Mouse (Mus musculus) neural tube, embryonic 13.5 days (tissue): ENCODE data around the gene Tmem87a. TPM values are rescaled to one million over a fixed set of nuclear protein-coding genes. Genes with fewer than 3 reads are reported as not detected.

Experiments used
- ATAC-seq: fragments of 200-750 bp; cut with Nextera tagmentation; 2 replicates; pipeline ENCODE4 v1.8.0; 2017; ENCODE audit warnings: low read depth, mild to moderate bottlenecking, moderate TSS enrichment, moderate library complexity
- H3K27ac ChIP-seq: fragments of 300-500 bp; sonication (generic); replicated peaks from 2 replicates; pipeline ENCODE4 v1.5.1; 2015; ENCODE audit warnings: moderate library complexity, mild to moderate bottlenecking, inconsistent platforms
- H3K27me3 ChIP-seq: fragments of 300-500 bp; sonication (generic); 2 replicates; pipeline ENCODE4 v1.6.1; 2015; ENCODE audit warnings: mild to moderate bottlenecking, inconsistent platforms
- H3K36me3 ChIP-seq: fragments of 300-500 bp; sonication (generic); 2 replicates; pipeline ENCODE4 v1.6.1; 2015; ENCODE audit warnings: mild to moderate bottlenecking, inconsistent platforms
- H3K4me1 ChIP-seq: fragments of 300-500 bp; sonication (generic); replicated peaks from 2 replicates; pipeline ENCODE4 v1.6.1; 2015; ENCODE audit warnings: inconsistent platforms
- H3K4me2 ChIP-seq: fragments of 300-500 bp; sonication (generic); 2 replicates; pipeline ENCODE4 v1.6.1; 2015; ENCODE audit warnings: inconsistent platforms, mild to moderate bottlenecking, moderate library complexity
- H3K4me3 ChIP-seq: fragments of 300-500 bp; sonication (generic); 2 replicates; pipeline ENCODE4 v1.5.1; 2015; ENCODE audit warnings: mild to moderate bottlenecking, inconsistent platforms
- H3K9ac ChIP-seq: fragments of 300-500 bp; sonication (generic); 2 replicates; pipeline ENCODE4 v1.6.1; 2015; ENCODE audit warnings: moderate library complexity, mild to moderate bottlenecking, inconsistent platforms
- H3K9me3 ChIP-seq: fragments of 300-500 bp; sonication (generic); 2 replicates; pipeline ENCODE4 v1.6.1; 2016; ENCODE audit warnings: inconsistent platforms
- WGBS: fragments of 180-500 bp; shearing (Covaris S2); methylation state at CpG from one replicate; pipeline ENCODE4 v1.1.7; 2015; 5-methylcytosine and 5-hydroxymethylcytosine counted together
- polyA plus RNA-seq: library from polyadenylated mRNA; unstranded; fragments of >200 nt; fragmentation: Nextera tagmentation; extraction: Ambion mirVana; gene quantifications from 2 replicates; pipeline ENCODE4 v1.2.1, GENCODE M21; 2015

Gene Tmem87a
- polyA plus RNA-seq, 1 experiment from 2014 or later: 7.2 TPM

- peak; percentile 91 for ATAC-seq
- no peaks in the 10 kb centered on the region for H3K36me3 ChIP-seq
- 1% methylated on average over 17 of the region's 17 CpGs for WGBS
These were observed 294 bp downstream of the Tmem87a start, which contains the start of gene Ganc for GRCm38 (mm10) chr2:120403653-120403985. Ganc (plus strand) TSS chr2:120403896.

GRCm38 (mm10) chr2:120402813-120403212 lies 1.1 kb downstream of the Tmem87a start:
- H3K9ac ChIP-seq: peak overlapping the region; percentile 84
- no peak for ATAC-seq
- WGBS: 55% methylated on average over 3 of the region's 3 CpGs
- no peaks in the 10 kb centered on the region for H3K36me3 ChIP-seq
- no peak overlapping the region for H3K27ac ChIP-seq
- no peaks in the 10 kb centered on the region for H3K27me3 ChIP-seq
- peak overlapping the region; percentile 88 for H3K4me2 ChIP-seq
- peaks cover 13% of the 10 kb centered on the region; the same call in 1 of the 2 replicates for H3K9me3 ChIP-seq
- H3K4me1 ChIP-seq: peaks cover 31% of the 10 kb centered on the region
- H3K4me3 ChIP-seq: peak overlapping the region; percentile 80

More at GRCm38 (mm10) chr2:120403653-120403985, 294 bp downstream of the Tmem87a start, which contains the start of gene Ganc:
- Histone ChIP-seq H3K9me3 (peaks cover 18% of the 10 kb centered on the region; the same call in 1 of the 2 replicates), H3K4me1 (peaks cover 31% of the 10 kb centered on the region), H3K27me3 (no peaks in the 10 kb centered on the region), H3K4me3 (peak within 1 kb of the TSS; percentile 80), H3K4me2 (peak within 1 kb of the TSS; percentile 88), H3K9ac (peak within 1 kb of the TSS; percentile 84), H3K27ac (peak within 1 kb of the TSS; percentile 94)

GRCm38 (mm10) chr2:120397951-120398350 lies 6.0 kb downstream of the Tmem87a start:
- no peaks in the 10 kb centered on the region for H3K9me3 ChIP-seq
- WGBS: 100% methylated on average over 1 of the region's 1 CpGs
- no peaks in the 10 kb centered on the region for H3K27me3 ChIP-seq

GRCm38 (mm10) chr2:120392406-120392805 lies 11.5 kb downstream of the Tmem87a start:
- H3K4me2 ChIP-seq: no peak overlapping the region
- H3K36me3 ChIP-seq: peaks cover 74% of the 10 kb centered on the region
- no peak overlapping the region for H3K4me3 ChIP-seq
- no peak overlapping the region for H3K9ac ChIP-seq
- no peak for ATAC-seq
- H3K9me3 ChIP-seq: no peaks in the 10 kb centered on the region
- no peak overlapping the region for H3K27ac ChIP-seq
- no peaks in the 10 kb centered on the region for H3K27me3 ChIP-seq
- no peaks in the 10 kb centered on the region for H3K4me1 ChIP-seq

More at GRCm38 (mm10) chr2:120397951-120398350, 6.0 kb downstream of the Tmem87a start:
- H3K4me1 ChIP-seq: peaks cover 16% of the 10 kb centered on the region
- H3K4me3 ChIP-seq: no peak overlapping the region
- ATAC-seq: no peak
- no peak overlapping the region for H3K27ac ChIP-seq
- no peak overlapping the region for H3K4me2 ChIP-seq
- H3K36me3 ChIP-seq: peaks cover 34% of the 10 kb centered on the region
- H3K9ac ChIP-seq: no peak overlapping the region

- 97% methylated on average over 1 of the region's 1 CpGs for WGBS
- Histone ChIP-seq H3K4me3 (no peak overlapping the region), H3K9me3 (no peaks in the 10 kb centered on the region), H3K4me2 (no peak overlapping the region), H3K27me3 (no peaks in the 10 kb centered on the region), H3K36me3 (peaks cover 69% of the 10 kb centered on the region), H3K9ac (no peak overlapping the region), H3K4me1 (no peaks in the 10 kb centered on the region), H3K27ac (no peak overlapping the region)
- ATAC-seq: no peak
These were observed 13.0 kb downstream of the Tmem87a start for GRCm38 (mm10) chr2:120390934-120391333.

- H3K36me3 ChIP-seq: peaks cover 67% of the 10 kb centered on the region
These were observed 14.5 kb downstream of the Tmem87a start for GRCm38 (mm10) chr2:120389376-120389775.

GRCm38 (mm10) chr2:120387291-120387690 lies 16.6 kb downstream of the Tmem87a start:
- H3K4me2 ChIP-seq: no peak overlapping the region
- H3K4me3 ChIP-seq: no peak overlapping the region
- no peaks in the 10 kb centered on the region for H3K9me3 ChIP-seq
- H3K27me3 ChIP-seq: no peaks in the 10 kb centered on the region
- no peak overlapping the region for H3K27ac ChIP-seq
- WGBS: 91% methylated on average over 1 of the region's 1 CpGs
- H3K4me1 ChIP-seq: no peaks in the 10 kb centered on the region
- peaks cover 65% of the 10 kb centered on the region for H3K36me3 ChIP-seq
- H3K9ac ChIP-seq: no peak overlapping the region
- no peak for ATAC-seq

More at GRCm38 (mm10) chr2:120389376-120389775, 14.5 kb downstream of the Tmem87a start:
- no peaks in the 10 kb centered on the region for H3K9me3 ChIP-seq
- H3K27me3 ChIP-seq: no peaks in the 10 kb centered on the region
- no peak overlapping the region for H3K27ac ChIP-seq
- H3K4me1 ChIP-seq: no peaks in the 10 kb centered on the region
- no peak overlapping the region for H3K9ac ChIP-seq
- 90% methylated on average over 3 of the region's 3 CpGs for WGBS
- no peak overlapping the region for H3K4me3 ChIP-seq
- H3K4me2 ChIP-seq: no peak overlapping the region
- no peak for ATAC-seq

GRCm38 (mm10) chr2:120386264-120386663 lies 17.6 kb downstream of the Tmem87a start:
- H3K27ac ChIP-seq: no peak overlapping the region
- H3K4me1 ChIP-seq: no peaks in the 10 kb centered on the region
- H3K36me3 ChIP-seq: peaks cover 70% of the 10 kb centered on the region
- H3K9me3 ChIP-seq: no peaks in the 10 kb centered on the region
- H3K4me2 ChIP-seq: no peak overlapping the region
- H3K9ac ChIP-seq: no peak overlapping the region
- no peak overlapping the region for H3K4me3 ChIP-seq
- ATAC-seq: no peak
- 98% methylated on average over 1 of the region's 1 CpGs for WGBS
- H3K27me3 ChIP-seq: no peaks in the 10 kb centered on the region

- ATAC-seq: no peak
- no peak overlapping the region for H3K27ac ChIP-seq
- H3K36me3 ChIP-seq: peaks cover 78% of the 10 kb centered on the region
- H3K9ac ChIP-seq: no peak overlapping the region
- no peak overlapping the region for H3K4me2 ChIP-seq
- H3K27me3 ChIP-seq: no peaks in the 10 kb centered on the region
- H3K4me1 ChIP-seq: no peaks in the 10 kb centered on the region
- H3K4me3 ChIP-seq: no peak overlapping the region
- H3K9me3 ChIP-seq: no peaks in the 10 kb centered on the region
- 87% methylated on average over 4 of the region's 4 CpGs for WGBS
These were observed 30.1 kb downstream of the Tmem87a start for GRCm38 (mm10) chr2:120373858-120374257.

GRCm38 (mm10) chr2:120367416-120368207 lies 36.3 kb downstream of the Tmem87a start:
- no peak overlapping the region for H3K4me3 ChIP-seq
- H3K36me3 ChIP-seq: peaks cover 73% of the 10 kb centered on the region
- WGBS: 92% methylated on average over 4 of the region's 4 CpGs

GRCm38 (mm10) chr2:120366501-120366900 lies 37.4 kb downstream of the Tmem87a start:
- Histone ChIP-seq H3K4me1 (no peaks in the 10 kb centered on the region), H3K27me3 (no peaks in the 10 kb centered on the region), H3K4me3 (no peak overlapping the region), H3K36me3 (peaks cover 75% of the 10 kb centered on the region), H3K9ac (no peak overlapping the region), H3K27ac (no peak overlapping the region), H3K9me3 (no peaks in the 10 kb centered on the region), H3K4me2 (no peak overlapping the region)
- no peak for ATAC-seq
- 87% methylated on average over 3 of the region's 3 CpGs for WGBS

More at GRCm38 (mm10) chr2:120367416-120368207, 36.3 kb downstream of the Tmem87a start:
- ATAC-seq: no peak
- Histone ChIP-seq H3K9me3 (no peaks in the 10 kb centered on the region), H3K4me2 (no peak overlapping the region), H3K9ac (no peak overlapping the region), H3K27me3 (no peaks in the 10 kb centered on the region), H3K4me1 (no peaks in the 10 kb centered on the region), H3K27ac (no peak overlapping the region)

GRCm38 (mm10) chr2:120360425-120360824 lies 43.5 kb downstream of the Tmem87a start:
- 94% methylated on average over 1 of the region's 1 CpGs for WGBS
- Histone ChIP-seq H3K27me3 (no peaks in the 10 kb centered on the region), H3K27ac (no peak overlapping the region), H3K36me3 (peaks cover 71% of the 10 kb centered on the region), H3K4me2 (no peak overlapping the region), H3K9ac (no peak overlapping the region), H3K4me3 (no peak overlapping the region), H3K4me1 (no peaks in the 10 kb centered on the region), H3K9me3 (no peaks in the 10 kb centered on the region)
- ATAC-seq: no peak
